Mouse (Mus musculus): ENCODE results near the gene Fanci.

GRCm38 (mm10) chr7:79394666-79395065 is 2.9 kb downstream of the Fanci start:
- no peak for TF ChIP-seq CTCF (IDR thresholded peaks at IDR 0.05; ENCODE audit: low read depth)
- no peak for TF ChIP-seq EP300 (IDR thresholded peaks at IDR 0.05; ENCODE audit: low read depth)

Measured in heart, postnatal 0 days (tissue).